Mouse (Mus musculus) layer of hippocampus, postnatal 25 days (tissue): ENCODE measurements around the gene Amn. TPM values are rescaled to one million over a fixed set of nuclear protein-coding genes. Genes with fewer than 3 reads are reported as not detected.

Experiments
- DNase-seq, 2 experiments: peaks; one replicate each; pipeline ENCODE4 v3.0.0; 2022; ENCODE audit warnings: mixed read lengths in 2 of 2, low spot score in 1 of 2; ENCODE audit errors: extremely low spot score in 1 of 2
- total RNA-seq, 2 experiments: library from RNA; stranded (reverse); gene quantifications; 2 replicates each; pipeline ENCODE4 v1.2.3; 2021

The Amn gene
- total RNA-seq: 1 to 10 TPM; 4.6 to 5.8 TPM

DNA sequence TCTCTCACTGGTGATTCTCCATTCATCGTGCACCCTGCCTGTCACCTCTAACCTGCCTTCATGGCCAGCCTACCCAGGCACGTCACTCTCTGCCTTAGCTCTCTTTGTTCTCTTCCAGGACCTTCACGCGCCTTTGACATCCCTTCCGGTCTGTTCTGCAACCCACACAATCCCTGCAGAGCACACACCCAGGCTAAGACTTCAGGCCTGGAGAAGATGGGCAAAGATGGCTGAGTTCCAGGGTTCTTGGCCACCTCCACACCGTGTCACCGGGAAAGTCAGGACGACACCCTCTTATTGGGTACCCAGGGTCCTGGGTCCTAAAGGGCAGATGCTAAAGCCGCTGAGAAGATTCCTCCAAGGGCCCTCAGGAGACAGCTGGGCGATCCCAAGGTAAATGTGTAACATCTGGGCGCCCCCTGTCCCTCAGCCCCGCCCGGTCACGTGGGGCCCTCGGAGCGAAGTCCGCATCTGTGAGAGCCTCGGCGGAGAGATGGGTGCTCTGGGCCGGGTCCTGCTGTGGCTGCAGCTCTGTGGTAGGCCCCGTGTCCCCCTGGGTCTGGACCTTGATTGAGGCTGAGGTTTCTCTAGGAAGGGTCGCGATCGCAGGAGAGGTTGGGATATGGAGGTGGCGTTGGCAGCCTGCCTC is at the start of gene Amn:
Amn (plus strand) TSS at position 467 of the 649 bp plus-strand sequence.
- no peak for DNase-seq

DNA sequence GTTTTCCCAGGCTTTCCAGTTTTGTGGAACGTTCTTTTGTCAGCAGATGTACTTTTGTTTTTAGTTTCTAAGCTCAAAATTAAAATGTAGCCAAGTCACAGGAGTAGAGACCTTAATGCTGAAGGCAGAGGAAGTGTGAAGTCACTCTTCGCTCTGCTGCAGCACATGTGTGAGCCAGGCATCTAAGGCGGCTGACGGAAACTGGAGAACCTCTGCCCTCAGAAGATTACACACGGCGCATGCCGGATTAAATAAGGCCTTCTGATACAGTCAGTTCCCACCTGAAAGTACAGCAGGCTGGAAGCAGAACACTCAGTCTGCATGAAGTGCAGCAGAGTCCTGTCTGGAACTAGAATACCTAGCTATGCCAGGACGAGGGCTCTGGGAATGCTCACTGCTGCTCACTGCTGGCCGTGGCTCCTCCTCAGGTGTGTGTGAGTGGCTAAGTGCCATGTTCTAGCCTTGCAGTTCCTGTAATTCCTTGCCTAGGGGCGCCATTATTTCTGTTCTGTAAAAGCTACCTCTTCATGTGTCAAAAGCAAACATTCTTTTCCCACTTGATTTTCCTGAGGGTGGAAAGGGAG is 45.6 kb upstream of the Amn start:
- no peak for DNase-seq

DNA sequence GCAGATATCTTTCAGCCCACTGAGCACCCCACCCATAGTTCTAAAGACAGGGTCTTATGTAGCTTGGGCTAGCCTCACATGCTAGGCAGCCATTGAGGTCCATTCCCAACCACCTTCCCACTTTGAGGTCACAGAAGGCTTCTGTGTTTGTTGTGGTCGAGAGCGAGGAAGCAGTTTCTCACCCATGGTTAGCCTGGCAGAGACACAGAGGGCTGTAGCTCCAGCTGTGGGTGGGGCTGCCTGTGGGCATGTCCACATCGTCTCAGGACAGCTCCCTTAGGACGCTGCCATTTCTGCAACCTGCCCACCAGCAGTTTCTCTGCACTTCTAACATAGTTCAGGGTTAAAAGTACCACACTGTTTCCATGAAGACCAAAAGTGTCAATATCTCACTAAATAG is 43.5 kb upstream of the Amn start:
- no peak for DNase-seq

DNA sequence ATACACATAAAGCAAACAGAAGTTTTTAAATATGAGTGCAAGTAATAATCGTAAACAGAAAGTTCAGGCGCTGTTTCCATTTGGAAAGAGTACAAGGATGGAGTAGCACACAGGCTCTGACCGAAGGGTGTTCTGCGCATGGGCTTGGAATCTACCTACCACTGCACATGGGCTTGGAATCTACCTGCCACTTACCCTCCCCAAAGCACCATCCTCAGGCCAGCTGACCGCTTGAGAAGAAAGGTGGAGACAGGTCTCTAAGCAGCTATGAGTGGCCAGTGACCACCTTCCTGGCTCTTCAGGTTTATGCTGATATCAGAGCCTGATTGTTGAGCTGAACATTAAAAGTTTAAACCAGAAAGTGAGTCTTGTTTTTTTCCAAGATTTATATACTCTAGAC is 42.4 kb upstream of the Amn start:
- DNase-seq: no peak

DNA sequence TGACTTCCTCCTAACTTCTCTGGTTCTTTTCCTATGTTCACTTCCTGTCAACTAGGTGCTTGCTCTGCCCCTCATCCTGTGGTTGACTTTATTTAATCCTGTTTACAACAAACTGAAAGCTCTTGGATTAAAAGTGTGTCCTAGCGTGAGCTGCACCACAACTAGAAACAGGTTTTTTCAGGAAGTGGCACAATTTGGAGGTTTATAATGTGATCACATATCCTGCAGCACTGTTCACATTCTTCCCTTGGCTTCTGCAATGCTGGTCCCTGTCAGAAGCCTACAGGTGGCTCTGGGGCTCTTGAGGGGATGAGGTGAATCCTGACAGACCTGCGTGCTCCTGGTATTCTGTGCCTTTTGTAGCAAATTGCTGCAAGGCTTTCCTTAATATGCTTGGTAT is 40.1 kb upstream of the Amn start:
- DNase-seq: no peak

DNA sequence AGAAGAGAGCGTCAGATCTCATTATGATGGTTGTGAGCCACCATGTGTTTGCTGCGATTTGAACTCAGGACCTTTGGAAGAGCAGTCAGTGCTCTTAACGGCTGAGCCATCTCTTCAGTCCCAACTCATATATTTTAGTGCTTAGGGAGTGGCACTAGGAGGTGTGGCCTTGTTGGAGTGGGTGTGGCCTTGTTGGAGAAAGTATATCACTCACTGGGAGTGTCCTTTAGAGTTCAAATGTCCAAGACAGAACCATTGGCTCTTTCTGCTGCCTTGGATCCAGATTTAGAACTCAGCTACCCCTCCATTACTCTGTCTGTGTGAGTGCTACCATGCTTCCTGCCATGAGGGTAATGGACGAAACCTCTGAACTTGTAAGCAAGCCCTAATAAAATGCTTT is 37.1 kb upstream of the Amn start:
- DNase-seq: no peak

DNA sequence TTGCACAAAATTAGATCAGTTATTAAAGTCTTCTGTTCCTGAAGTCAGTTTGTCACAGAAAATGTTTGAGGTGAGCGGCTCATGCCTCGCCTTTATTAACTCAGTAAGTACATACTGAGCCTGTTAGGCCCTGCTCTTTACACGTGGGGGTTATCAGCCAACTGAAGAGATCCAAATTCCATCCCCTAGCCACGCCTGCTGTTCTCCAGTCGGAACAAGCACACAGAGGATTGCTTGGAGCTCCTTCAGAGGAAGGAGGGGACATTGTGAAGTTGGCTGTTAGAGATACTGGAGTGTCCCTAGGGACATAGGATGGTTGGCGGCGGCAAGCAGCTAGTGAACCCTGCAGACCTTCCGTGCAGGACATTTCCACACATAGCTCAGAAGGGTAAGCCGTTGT is 36.5 kb upstream of the Amn start:
- no peak for DNase-seq

DNA sequence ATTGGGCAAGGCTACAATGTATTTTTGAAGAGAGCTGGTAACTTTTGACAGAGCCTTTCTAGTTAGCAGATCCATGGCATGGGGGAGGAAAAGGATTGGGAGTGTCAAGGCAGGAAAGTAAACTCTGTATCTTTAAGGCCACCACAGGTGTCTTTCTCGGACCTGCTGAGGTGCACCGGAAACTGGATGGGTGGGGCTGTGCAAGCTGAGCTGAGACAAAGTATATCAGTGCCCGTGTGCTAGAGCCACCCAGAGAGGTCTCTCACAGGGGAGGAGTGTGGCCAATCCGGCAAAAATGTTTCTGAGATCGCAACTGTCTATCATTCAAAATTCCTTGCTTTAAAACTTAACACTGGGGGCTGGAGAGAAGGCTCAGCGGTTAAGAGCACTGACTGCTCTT is 35.3 kb upstream of the Amn start:
- DNase-seq: no peak

DNA sequence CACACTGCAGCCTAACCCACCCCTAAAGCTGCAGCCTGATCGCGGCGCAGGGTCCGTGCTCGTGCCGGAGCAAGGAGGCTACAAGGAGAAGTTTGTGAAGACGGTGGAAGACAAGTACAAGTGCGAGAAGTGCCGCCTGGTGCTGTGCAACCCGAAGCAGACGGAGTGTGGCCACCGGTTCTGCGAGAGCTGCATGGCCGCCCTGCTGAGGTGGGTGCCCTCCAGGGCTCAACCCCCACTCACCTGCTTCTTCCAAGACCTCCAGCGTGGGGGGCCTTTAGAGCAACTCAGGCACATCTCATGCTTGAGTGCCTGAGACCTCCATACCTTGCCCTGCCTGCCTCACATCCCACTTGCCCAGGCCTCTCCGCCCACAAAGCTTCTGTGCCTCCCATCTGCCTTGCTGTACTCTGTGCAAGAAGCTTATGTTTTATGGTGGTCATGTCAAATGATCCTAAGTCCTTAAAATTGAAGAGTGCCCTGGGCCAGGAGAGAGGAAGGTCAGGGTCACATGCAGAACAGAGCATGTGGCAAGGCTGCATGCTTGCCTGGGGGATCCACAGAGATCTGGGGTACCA is 33.2 kb upstream of the Amn start:
- DNase-seq: peak in 1 of 2 experiments; percentile 18

DNA sequence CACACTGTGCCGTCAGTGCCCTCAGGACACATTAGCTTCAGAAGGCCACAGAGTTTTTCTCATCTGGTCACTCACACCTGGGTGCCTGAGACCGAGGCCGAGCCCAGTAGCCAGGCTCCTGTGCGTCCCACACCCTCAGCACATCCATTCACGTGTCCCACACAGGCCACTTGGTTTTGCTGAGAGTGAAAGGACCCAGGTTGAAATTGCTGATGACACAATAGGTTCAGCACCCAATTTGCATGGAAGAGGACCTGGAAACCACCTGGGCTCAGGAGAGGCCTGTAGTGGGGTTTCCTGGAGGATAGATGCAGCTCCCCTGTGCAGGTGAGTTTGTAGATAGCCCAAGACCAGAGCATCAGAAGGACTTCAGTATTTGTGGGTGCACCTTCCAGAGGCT is 32.5 kb upstream of the Amn start:
- DNase-seq: no peak

DNA sequence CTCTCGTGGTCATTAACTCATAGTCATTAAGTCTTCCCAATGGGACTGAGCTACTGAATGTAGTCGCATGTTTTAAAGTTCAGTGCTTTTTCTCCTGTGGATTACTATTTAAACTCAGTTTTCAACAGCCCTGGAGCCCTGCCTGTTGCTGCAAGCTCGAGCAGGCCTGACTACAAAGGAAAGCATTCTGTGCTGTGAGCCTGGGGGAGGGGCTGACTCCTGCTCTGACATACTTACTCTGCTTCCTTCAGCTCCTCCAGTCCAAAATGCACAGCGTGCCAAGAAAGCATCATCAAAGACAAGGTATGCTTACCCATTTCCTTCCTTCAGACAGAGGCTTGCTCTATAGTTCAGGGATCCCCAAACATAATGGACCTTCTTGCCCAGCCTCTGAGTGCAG is 32.1 kb upstream of the Amn start:
- DNase-seq: peak in 1 of 2 experiments; percentile 38

DNA sequence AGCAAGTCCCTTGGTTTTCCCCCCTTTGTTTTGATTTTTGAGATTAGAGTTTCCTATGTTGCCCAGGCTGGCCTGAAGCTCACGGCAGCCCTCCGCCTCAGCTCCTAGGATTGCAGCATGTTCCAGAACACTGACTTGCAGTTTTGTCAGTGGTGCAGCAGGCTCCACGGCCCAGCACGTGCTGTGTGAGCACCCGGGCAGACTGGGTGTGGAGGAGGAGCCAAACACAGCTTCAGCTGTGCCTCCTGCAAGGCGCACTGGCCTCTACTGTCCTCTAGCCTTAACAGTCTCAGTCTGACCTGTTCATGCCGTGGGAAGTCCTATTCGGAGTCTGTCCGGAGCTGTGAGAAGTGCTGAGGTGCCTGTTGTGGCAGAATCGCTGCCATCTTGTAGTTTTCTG is 31.0 kb upstream of the Amn start:
- no peak for DNase-seq

DNA sequence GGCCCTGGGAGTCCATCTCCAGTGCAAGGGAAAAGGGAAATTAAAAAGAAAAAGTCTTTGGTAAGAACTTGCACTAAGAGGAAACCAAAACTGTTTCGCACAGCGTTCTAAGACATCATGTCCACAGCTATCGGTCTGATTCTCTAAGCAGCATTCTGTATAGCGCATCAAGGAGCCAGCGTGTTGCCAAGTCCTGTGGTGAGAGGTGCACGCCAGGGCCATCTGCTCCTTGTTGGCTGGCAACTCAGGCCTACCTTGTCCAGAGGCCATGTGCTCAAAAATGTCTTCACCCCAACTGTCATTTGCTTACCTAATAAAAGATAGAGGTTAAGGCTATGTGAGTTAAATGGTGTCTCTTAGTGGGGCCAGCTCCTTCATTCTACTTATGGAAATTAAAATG is 29.0 kb upstream of the Amn start:
- no peak for DNase-seq

DNA sequence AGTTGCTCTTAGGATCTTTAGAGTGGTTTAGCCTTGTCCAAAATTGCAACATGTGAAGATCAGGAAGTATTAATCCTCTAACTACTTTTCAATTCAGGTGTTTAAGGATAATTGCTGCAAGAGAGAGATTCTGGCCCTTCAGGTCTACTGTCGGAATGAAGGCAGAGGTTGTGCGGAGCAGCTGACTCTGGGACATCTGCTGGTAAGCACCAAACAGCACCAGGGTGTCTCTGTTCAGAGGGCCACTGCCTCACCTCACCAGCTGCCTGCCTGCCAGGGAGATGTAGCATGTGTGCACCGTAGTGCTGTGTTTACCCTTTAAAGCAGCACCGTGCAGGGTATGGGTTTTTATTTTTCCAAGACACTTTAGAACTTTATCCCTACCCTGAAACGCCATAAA is 28.5 kb upstream of the Amn start:
- no peak for DNase-seq

DNA sequence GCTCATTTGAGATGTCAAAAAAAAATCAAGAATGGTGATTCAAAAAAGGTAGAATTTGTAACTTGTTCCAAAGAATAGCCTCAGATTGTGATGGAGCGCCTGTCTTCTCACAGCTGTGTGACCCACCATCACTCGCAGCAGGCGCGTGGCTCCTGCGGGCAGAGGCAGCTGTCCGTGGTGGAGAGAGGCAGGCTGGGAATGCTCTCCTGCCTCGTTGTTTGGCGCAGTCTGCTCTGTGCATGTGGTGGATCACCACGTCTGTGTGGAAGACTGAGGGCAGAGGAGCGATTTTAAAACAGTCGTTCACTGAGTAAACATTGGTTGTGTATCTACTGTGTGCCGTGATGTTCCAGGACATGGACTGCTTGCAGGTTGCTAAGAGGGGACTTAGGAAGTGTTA is 27.2 kb upstream of the Amn start:
- no peak for DNase-seq

DNA sequence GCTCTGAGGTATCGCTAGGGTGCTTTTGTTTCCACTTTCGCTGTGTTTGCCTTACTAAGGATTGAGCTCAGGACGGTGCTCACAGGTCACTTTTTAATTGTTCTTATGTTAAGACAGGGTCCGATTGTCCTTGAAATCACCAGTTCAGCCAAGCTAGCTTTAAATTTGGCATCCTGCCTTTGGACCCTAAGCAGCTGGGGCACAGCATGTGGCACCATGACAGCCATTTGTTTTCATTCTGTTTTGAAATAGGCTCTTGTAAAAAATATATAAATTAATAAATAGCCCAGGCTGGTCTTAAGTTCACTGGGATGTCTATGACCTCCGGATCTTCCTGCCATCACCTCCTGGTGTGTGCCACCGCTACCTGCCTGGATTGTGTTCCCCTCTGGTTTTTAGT is 25.8 kb upstream of the Amn start:
- no peak for DNase-seq

DNA sequence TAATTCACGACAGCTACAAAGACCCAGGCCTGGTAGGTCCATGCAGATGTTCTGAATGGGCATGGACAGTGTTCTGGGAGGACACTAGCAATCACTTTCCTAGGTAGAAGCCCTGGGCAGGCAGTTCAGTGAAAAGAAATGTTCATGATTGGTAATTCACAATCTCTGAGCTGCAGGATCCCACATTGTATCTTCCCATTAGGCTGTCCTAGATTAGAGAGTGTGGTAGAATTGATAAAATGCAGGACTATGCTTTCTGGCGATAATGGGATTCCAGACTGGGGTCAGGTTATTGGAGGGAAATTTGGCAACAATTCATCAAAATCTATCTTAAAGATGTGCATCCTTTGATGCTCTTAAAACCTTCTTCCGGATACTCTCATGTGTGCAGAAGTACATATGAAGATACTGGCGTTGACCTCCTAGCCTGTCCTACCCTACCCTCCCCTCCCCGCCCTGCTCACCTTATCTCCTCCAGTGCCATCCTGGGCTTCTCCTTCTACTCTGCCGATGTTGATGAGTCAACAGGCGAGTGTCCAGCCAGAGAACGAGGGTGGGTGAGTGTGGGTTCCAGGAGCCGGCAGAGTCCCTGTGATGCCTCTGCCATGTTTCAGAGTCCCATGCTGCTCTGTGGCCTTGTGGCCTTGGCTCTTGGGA is 24.0 kb upstream of the Amn start:
- DNase-seq: no peak

DNA sequence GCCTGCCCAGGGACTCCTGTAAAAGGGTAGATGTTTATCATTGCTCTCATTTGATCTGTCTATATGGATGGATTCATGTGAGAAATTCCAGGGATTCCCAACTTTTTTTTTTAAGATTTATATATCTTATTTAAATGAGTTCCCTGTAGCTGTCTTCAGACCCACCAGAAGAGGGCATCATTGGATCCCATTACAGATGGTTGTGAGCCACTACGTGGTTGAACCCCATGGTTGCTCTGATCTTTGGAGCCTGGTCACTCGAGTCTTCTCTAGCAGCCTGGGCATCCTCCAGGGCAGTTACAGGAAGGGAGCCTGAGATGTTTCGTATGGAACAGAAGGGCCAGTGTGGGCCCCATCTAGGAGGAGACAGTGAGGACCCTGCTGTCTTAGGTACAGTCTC is 21.8 kb upstream of the Amn start:
- no peak for DNase-seq

DNA sequence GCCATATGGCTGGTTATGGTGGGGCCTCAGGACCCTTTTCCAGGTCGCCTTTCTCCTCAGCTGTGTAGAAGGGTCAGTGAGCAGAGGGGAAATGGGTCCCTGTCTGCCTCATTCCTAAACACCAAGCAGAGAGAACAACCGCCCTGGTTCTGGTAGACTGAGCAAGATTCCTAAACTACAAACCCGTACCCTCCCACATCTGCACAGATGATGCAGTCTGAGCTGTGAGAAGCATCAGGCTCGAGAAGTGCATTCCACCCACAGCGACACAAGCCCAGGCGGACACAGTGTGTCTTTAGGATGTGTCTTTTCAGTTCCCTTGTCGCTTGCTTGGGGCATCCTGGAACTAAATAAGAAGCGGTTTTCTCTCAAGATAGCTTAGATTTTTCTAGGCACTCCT is 20.8 kb upstream of the Amn start:
- no peak for DNase-seq

DNA sequence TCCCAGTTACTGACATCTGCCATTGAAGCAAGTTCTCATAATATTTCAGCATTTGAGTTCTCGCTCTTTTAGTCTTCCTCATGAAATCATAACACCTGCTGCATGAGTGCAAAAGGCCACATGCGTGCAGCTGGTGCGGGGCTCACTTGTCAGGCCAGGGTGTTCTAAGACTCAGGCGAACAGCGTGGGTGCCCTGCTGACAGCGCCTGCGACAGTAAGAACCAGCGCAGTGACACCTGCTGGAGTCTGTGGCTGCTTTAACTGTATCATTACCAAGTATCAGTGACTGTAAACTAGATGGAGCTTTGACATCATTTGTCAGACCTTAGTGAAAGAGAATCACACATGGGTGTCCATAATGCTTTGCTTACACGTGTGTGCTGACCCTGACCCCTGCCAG is 19.7 kb upstream of the Amn start:
- no peak for DNase-seq

DNA sequence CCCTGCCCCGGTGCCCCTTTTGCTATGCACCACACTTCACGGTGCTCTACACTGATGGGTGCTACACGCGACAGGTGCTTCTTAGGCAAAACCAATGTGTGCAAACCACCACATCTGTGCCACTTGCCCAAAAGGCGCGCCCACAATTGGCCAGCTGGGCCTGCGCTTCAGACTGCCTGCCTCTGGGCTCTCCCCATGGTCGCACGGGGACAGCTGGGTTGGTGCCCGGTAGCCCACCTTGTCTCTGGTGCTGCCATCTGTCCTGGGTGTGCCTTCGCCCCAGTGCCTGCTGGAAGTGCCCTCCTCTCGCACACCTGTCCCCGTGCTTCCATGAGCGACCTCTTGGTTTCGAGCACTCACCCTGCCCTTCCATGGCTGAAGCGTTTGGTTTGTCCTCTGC is 7.2 kb upstream of the Amn start:
- DNase-seq: no peak

DNA sequence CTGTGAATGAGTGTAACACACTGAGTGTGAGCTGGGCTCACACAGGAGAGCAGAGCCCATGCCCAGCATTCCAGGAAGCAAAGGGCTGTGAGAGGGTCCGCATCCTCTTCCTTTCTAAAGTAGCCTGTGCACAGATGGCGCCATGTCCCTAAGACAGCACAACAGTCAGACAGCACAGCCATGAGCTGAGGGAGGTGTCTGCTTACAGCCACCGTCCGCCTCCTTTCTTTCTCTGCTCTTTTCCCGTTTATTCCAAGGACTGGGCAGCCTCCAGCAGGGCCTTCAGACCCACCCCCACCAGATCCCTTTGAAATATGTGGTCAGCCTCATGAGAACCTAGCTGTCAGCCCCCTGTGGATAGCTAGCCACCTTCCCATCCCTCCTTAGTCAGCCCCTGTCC is 5.7 kb upstream of the Amn start:
- DNase-seq: no peak
